Mouse (Mus musculus): ENCODE results near the gene Cnot8.

The Cnot8 gene

DNA sequence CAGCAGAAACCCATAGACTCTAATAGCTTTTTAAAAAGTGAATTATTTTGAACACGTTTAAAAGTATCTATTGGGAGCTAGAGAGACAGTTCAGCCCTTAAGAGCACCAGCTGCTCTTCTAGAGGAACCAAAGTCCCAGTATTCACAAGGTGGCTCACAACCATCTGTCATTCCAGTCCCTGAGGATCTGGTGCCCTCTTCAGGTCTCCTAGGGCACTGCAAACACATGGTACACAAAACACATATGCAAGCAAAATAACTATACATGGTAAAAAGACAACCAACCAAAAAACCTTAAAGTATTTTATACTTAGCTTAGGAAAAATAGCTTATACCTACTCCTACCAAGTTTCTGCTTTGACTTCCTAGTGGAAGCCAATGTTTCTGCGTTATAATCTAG lies 61.1 kb downstream of the Cnot8 start:
- CTCF ChIA-PET: no interaction called here

DNA sequence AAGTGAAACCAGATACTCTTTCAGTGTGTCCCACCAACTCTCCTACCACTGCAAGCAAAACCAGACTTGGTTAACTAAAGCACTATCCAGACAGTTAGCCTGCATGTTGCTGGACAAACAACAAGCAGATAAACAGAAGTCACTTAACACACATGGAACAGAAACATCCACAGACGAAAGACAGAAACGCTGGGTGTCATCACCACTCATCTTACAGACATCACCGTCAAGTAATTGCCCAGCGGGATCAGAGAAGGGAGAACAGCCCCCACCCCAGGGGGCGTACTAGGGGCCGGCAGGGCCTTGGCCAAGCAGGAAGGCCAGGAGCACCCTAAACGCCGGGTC lies 63.8 kb downstream of the Cnot8 start:
- CTCF ChIA-PET: interaction anchor here (0.7 kb wide), 1 partner anchor 57 kb away, joined by 4 read pairs; no protein-coding TSS in a partner anchor

Measured in spleen, embryonic (tissue).